Mouse (Mus musculus): ENCODE data around the gene Slc4a11.
A peak's percentile ranks its signal among the peaks of the same experiment; 100 is the strongest.

GRCm38 (mm10) chr2:130642684-130643369 lies 54.5 kb downstream of the Slc4a11 start, which contains the start of gene Lzts3:
- TF ChIP-seq CTCF (IDR thresholded peaks at IDR 0.05; ENCODE audit: insufficient read depth, low read depth, low read length) (no peak), POLR2A (IDR thresholded peaks at IDR 0.05; ENCODE audit: insufficient read depth, low read depth, low read length) (peak; percentile 76)
